Mouse (Mus musculus) liver, adult 2 months (tissue): ENCODE measurements around the gene Nat9. TPM values are rescaled to one million over a fixed set of nuclear protein-coding genes. Genes with fewer than 3 reads are reported as not detected.

ENCODE experiments used
- DNase-seq: peaks from one replicate; pipeline ENCODE4 v3.0.0-alpha.2; 2011; ENCODE audit warnings: low read depth, low spot score; ENCODE audit errors: extremely low read depth
- H3K27ac ChIP-seq: fragments of 200-500 bp; replicated peaks from 2 replicates; pipeline ENCODE4 v1.5.1; 2012; ENCODE audit warnings: low read depth, mild to moderate bottlenecking, control low read depth, inconsistent platforms, low read length; ENCODE audit not compliant: insufficient read depth
- H3K27me3 ChIP-seq: fragments of 200-500 bp; 2 replicates; pipeline ENCODE4 v1.6.1; 2012; ENCODE audit warnings: mild to moderate bottlenecking, moderate library complexity, low read length, inconsistent platforms; ENCODE audit not compliant: control insufficient read depth, insufficient read depth
- H3K36me3 ChIP-seq: fragments of 200-500 bp; 2 replicates; pipeline ENCODE4 v1.6.1; 2012; ENCODE audit warnings: low read length, inconsistent platforms; ENCODE audit not compliant: control insufficient read depth, insufficient read depth
- H3K4me1 ChIP-seq: fragments of 200-500 bp; 2 replicates; pipeline ENCODE4 v1.6.1; 2011; ENCODE audit warnings: low read length; ENCODE audit not compliant: control insufficient read depth, insufficient read depth
- H3K4me3 ChIP-seq: fragments of 200-500 bp; 2 replicates; pipeline ENCODE4 v1.5.1; 2011; ENCODE audit warnings: low read depth, mild to moderate bottlenecking, control low read depth, low read length, moderate library complexity; ENCODE audit not compliant: insufficient read depth
- H3K79me2 ChIP-seq: fragments of 200-500 bp; 2 replicates; pipeline ENCODE4 v1.6.1; 2012; ENCODE audit warnings: inconsistent platforms, mild to moderate bottlenecking, low read length, moderate library complexity; ENCODE audit not compliant: control insufficient read depth, insufficient read depth
- H3K9ac ChIP-seq: fragments of 200-500 bp; 2 replicates; pipeline ENCODE4 v1.6.1; 2012; ENCODE audit warnings: low read depth, mild to moderate bottlenecking, control low read depth, inconsistent platforms, low read length
- CTCF ChIP-seq: fragments of 200-500 bp; IDR thresholded peaks from 2 replicates; pipeline ENCODE4 v1.5.1; 2011; ENCODE audit warnings: low read depth, low read length, control low read depth
- POLR2A ChIP-seq: fragments of 200-500 bp; IDR thresholded peaks from 2 replicates; pipeline ENCODE4 v1.6.1; 2011; ENCODE audit warnings: low read length, control low read depth; ENCODE audit not compliant: insufficient read depth; ENCODE audit errors: extremely low read depth
- WGBS: fragments of 180-500 bp; shearing (Covaris S2); methylation state at CpG from one replicate; pipeline ENCODE4 v1.1.7; 2018; 5-methylcytosine and 5-hydroxymethylcytosine counted together
- polyA plus RNA-seq: library from polyadenylated mRNA; depleted of rRNA; stranded (reverse); fragments of >200 nt; gene quantifications from 2 replicates; pipeline ENCODE4 v1.2.3, GENCODE M21; 2012
- total RNA-seq: library from RNA; depleted of rRNA; stranded (reverse); fragments of >200 nt; gene quantifications from 2 replicates; pipeline ENCODE4 v1.2.3, GENCODE M21; 2014

Gene Nat9
- total and polyA plus RNA-seq, 2 experiments: 28.7 to 43.7 TPM

DNA sequence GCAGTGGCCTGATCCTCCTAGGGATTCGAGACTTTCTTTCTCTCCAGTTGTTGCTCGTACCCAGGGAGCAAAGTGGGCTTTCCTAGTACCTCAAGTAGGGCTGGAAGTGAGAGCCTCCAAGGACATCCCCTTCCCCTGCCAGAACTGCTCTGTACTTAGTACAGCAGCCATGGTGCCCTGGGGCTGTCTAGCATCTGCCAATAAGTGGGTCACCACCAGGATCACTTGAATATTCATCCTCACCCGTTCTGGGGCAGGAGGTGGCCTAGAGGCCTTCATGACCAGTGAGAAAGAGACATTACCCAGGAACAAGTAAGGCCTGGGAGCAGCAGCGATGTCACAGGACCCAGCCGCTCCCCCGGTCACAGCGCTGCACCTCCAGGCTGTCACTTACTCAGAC, 22.3 kb upstream of the Nat9 start:
- Histone ChIP-seq H3K9ac (no peak overlapping the region), H3K79me2 (no peaks in the 10 kb centered on the region), H3K36me3 (no peaks in the 10 kb centered on the region; the same call in 1 of the 2 replicates), H3K4me1 (no peaks in the 10 kb centered on the region), H3K4me3 (no peak overlapping the region), H3K27ac (no peak overlapping the region), H3K27me3 (no peaks in the 10 kb centered on the region)
- TF ChIP-seq CTCF (no peak), POLR2A (no peak)
- WGBS: 89% methylated on average over 7 of the region's 7 CpGs
- no peak for DNase-seq

DNA sequence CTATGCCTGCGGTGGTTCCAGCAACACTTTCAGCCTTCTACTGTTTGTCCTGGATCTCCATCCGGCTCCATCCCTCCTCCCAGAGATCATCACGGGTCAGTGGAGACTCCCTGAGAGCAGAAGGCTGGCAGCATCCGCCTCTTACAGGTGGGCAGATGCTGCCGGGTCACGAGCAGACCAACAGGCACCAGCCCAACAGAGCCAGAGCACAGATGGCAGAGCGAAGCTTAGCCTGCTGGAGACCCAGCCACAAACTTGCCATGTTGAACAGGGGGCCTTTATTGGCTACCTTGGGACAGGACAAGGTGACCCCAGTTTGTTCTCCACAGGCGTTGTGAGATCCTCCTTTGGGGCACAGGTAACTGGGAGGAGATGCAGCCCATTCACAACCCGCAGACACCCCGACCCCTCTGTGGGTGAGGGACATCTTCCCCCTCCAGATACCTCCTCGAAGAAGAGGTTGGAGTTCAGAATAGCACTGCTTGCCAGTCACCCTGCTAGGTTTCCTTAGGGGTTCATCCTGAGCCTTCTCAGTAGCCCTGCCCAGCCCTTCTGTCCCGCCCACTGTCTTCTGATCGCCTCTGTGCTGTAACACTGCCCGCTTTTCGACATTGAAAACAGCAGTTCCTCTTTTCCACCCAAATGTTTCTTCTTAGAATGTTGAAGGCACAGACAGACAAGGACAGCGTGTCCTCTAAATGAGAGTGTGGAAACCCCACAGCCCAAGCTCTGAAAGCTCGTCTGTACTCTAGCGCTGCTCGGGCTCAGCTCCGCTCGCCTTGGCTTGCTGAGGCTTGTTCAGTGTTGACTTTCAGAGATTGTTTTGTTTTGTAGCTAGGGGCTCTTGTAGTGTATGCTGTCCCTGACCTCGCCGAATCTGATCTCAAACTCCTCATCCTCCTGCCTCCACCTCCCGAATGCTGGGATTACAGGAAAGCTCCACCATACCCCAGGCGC, 21.4 kb upstream of the Nat9 start:
- H3K4me3 ChIP-seq: no peak overlapping the region
- no peaks in the 10 kb centered on the region for H3K27me3 ChIP-seq
- H3K9ac ChIP-seq: no peak overlapping the region
- H3K27ac ChIP-seq: no peak overlapping the region
- 89% methylated on average over 25 of the region's 25 CpGs for WGBS
- no peak for TF ChIP-seq CTCF
- no peak for TF ChIP-seq POLR2A
- H3K4me1 ChIP-seq: no peaks in the 10 kb centered on the region
- DNase-seq: no peak
- H3K36me3 ChIP-seq: peaks cover 2% of the 10 kb centered on the region; the same call in 1 of the 2 replicates
- no peaks in the 10 kb centered on the region for H3K79me2 ChIP-seq

DNA sequence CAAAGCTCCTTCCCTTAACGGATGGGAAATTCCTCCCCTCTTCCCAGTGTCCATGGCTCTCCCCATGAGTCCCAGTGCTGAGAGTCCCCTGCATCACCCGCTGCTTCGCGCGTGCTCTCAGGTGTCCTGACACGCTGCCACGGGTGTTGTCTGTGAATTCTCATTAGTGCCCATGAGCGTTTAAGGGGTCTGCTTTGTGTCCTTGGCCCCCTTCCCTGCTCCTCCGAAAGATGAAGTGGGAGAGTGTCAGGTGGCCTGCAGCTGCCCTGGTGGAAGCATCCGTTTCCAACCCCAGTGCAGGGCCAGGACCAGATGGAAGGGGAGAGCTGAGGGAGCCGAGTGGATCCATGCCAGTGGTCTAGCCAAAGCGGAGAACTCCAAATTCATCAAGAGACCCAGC, 20.5 kb upstream of the Nat9 start:
- no peaks in the 10 kb centered on the region for H3K4me1 ChIP-seq
- no peak for TF ChIP-seq CTCF
- no peak for TF ChIP-seq POLR2A
- H3K27ac ChIP-seq: no peak overlapping the region
- no peaks in the 10 kb centered on the region for H3K27me3 ChIP-seq
- H3K36me3 ChIP-seq: peaks cover 2% of the 10 kb centered on the region; the same call in 1 of the 2 replicates
- no peaks in the 10 kb centered on the region for H3K79me2 ChIP-seq
- 90% methylated on average over 12 of the region's 12 CpGs for WGBS
- no peak for DNase-seq
- no peak overlapping the region for H3K4me3 ChIP-seq
- H3K9ac ChIP-seq: no peak overlapping the region

DNA sequence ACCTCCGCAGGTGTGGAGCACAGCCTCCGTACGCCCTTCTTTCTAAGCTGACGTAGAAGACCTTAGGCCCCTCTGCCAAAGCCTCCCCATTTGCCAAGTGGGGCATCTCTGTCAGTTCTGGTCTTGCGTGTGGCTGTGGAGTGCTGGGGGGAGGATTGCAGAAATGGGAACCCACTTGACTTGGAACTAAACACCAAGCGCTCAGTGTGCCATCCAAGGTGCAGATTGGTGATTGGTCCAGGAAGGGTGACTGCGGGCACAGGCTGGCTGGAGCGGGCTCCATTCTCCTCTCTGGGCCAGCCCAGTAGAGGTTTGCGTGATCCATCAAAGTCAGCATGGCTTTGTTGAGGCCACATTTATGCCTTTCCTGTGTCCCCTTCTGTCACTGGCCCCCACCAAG, 15.1 kb upstream of the Nat9 start:
- Histone ChIP-seq H3K27ac (no peak overlapping the region), H3K36me3 (peaks cover 2% of the 10 kb centered on the region; the same call in 1 of the 2 replicates), H3K9ac (no peak overlapping the region), H3K4me1 (no peaks in the 10 kb centered on the region), H3K27me3 (no peaks in the 10 kb centered on the region), H3K4me3 (no peak overlapping the region), H3K79me2 (no peaks in the 10 kb centered on the region)
- no peak for DNase-seq
- WGBS: 96% methylated on average over 9 of the region's 9 CpGs
- TF ChIP-seq POLR2A (no peak), CTCF (no peak)

DNA sequence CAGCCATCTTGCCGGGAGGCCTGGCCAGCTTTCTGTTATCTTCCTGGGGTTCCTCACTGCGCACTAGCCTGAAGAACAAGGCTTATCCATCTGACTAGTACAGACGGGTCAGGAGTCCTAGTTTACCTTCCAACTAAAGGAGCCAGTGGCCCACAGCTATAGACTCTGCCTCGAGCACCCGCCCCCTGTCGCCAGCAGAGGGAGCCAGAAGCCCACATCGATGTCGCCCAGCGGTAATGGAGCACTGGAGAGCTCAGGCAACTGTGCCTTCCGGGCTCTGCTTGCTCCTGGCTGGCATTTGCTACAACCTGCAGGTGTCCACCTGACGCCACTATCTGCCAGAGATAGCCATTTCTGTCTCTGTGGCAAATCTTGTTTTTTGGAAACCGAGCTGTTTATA, 14.7 kb upstream of the Nat9 start:
- no peak for TF ChIP-seq POLR2A
- TF ChIP-seq CTCF: peak; percentile 98
- no peak for DNase-seq
- Histone ChIP-seq H3K79me2 (no peaks in the 10 kb centered on the region), H3K4me3 (no peak overlapping the region), H3K27me3 (no peaks in the 10 kb centered on the region), H3K36me3 (peaks cover 5% of the 10 kb centered on the region; the same call in 1 of the 2 replicates), H3K9ac (no peak overlapping the region), H3K4me1 (no peaks in the 10 kb centered on the region), H3K27ac (no peak overlapping the region)
- 20% methylated on average over 12 of the region's 12 CpGs for WGBS

DNA sequence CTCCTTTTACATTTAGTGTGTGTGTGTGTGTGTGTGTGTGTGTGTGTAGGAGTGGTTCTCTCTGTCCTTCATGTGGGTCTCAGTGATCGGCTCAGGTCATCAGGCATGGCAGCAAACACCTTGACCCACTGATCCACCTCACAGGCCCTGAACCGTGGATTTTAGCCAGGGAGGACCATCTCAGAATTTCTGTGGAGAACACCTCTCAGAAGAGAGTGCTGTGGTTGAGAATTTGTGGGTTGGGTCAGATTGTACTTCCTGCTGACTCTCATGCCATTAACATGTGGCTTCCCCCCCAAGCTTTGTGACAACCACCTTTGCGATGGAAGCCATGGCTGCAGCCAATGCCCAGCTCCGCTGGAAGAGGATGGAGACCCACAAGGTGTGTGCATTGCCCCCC, 12.9 kb upstream of the Nat9 start:
- Histone ChIP-seq H3K79me2 (no peaks in the 10 kb centered on the region), H3K27ac (no peak overlapping the region), H3K27me3 (no peaks in the 10 kb centered on the region), H3K4me3 (no peak overlapping the region), H3K9ac (no peak overlapping the region), H3K36me3 (peaks cover 5% of the 10 kb centered on the region; the same call in 1 of the 2 replicates), H3K4me1 (no peaks in the 10 kb centered on the region)
- no peak for DNase-seq
- 92% methylated on average over 4 of the region's 4 CpGs for WGBS
- TF ChIP-seq CTCF (no peak), POLR2A (no peak)
